Mouse (Mus musculus): ENCODE measurements at regions not wholly inside any gene's neighbourhood (a gene's known extent, or its start where the extent isn't known, plus 50 kb on each side); places are given as distances from the start of the nearest gene placed in this dataset.

DNA sequence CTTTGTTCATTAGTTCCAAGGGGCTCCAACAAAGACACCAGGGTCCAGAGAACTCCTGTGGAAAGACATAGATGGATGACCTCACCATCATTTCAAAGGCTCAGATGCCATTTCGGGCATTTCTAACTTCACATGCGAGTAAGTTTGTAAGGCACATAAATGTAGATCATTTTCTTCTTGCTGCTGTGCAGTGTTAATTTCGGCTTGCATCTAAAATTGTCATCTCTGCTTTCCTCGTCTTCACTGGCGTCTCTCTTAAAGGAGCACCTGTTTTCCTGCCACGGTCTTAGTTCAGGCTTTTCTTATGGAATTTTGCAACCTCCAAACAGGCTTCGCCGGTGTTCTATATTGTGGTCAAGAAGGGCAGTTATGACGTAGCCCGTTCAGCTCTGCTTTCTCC lies 280.6 kb upstream of the Prickle1 start:
- TF ChIP-seq POLR2A (IDR thresholded peaks at IDR 0.05; ENCODE audit: extremely low read depth, insufficient read depth, low read length) (no peak), CTCF (IDR thresholded peaks at IDR 0.05; ENCODE audit: extremely low read depth, insufficient read depth, low read length) (no peak)
